Mouse (Mus musculus) liver, postnatal 0 days (tissue): Measurements from ENCODE around the gene Spsb3. TPM values are rescaled to one million over a fixed set of nuclear protein-coding genes. Genes with fewer than 3 reads are reported as not detected.
A peak's percentile ranks its signal among the peaks of the same experiment; 100 is the strongest.

Experiments used
- ATAC-seq: fragments of 200-750 bp; cut with Nextera tagmentation; 2 replicates; pipeline ENCODE4 v1.8.0; 2017; ENCODE audit warnings: mild to moderate bottlenecking, moderate library complexity
- DNase-seq: peaks from one replicate; pipeline ENCODE4 v3.0.0-alpha.2; 2016
- H3K27ac ChIP-seq: fragments of 300-500 bp; sonication (generic); 2 replicates; pipeline ENCODE4 v1.5.1; 2014; ENCODE audit warnings: antibody characterized with exemption, moderate library complexity, mild to moderate bottlenecking, low read depth
- H3K27me3 ChIP-seq: fragments of 300-500 bp; sonication (generic); 2 replicates; pipeline ENCODE4 v1.6.1; 2014; ENCODE audit warnings: low read length, control low read depth, mixed read lengths; ENCODE audit not compliant: insufficient read depth
- H3K36me3 ChIP-seq: fragments of 300-500 bp; sonication (generic); replicated peaks from 2 replicates; pipeline ENCODE4 v1.6.1; 2014; ENCODE audit warnings: mild to moderate bottlenecking, control low read depth, low read length, moderate library complexity, mixed read lengths; ENCODE audit not compliant: insufficient read depth
- H3K4me1 ChIP-seq: fragments of 300-500 bp; sonication (generic); 2 replicates; pipeline ENCODE4 v1.6.1; 2014; ENCODE audit warnings: antibody characterized with exemption, mild to moderate bottlenecking, control low read depth; ENCODE audit not compliant: insufficient read depth
- H3K4me2 ChIP-seq: fragments of 300-500 bp; sonication (generic); 2 replicates; pipeline ENCODE4 v1.6.1; 2014; ENCODE audit warnings: low read depth, mild to moderate bottlenecking, low read length, moderate library complexity, mixed read lengths
- H3K4me3 ChIP-seq: fragments of 300-500 bp; sonication (generic); 2 replicates; pipeline ENCODE4 v1.5.1; 2014; ENCODE audit warnings: low read depth, low read length
- H3K9ac ChIP-seq: fragments of 300-500 bp; sonication (generic); replicated peaks from 2 replicates; pipeline ENCODE4 v1.6.1; 2014; ENCODE audit warnings: mild to moderate bottlenecking, moderate library complexity
- H3K9me3 ChIP-seq: fragments of 300-500 bp; sonication (generic); 2 replicates; pipeline ENCODE4 v1.6.1; 2016; ENCODE audit warnings: mild to moderate bottlenecking, control low read depth, low read length, mixed read lengths
- CTCF ChIP-seq: sonication (generic); IDR thresholded peaks from 2 replicates; pipeline ENCODE4 v1.5.1; 2016; ENCODE audit warnings: antibody characterized with exemption, low read depth
- EP300 ChIP-seq: IDR thresholded peaks from 2 replicates; pipeline ENCODE4 v1.6.1; 2016; ENCODE audit warnings: antibody characterized with exemption, low read depth, mild to moderate bottlenecking
- WGBS: fragments of 180-500 bp; shearing (Covaris S2); extraction: QIAGEN DNeasy Blood & Tissue Kit; methylation state at CpG from one replicate; pipeline ENCODE4 v1.1.7; 2014; ENCODE audit not compliant: insufficient replicate concordance; 5-methylcytosine and 5-hydroxymethylcytosine counted together
- polyA plus RNA-seq: library from polyadenylated mRNA; unstranded; fragments of >200 nt; fragmentation: Nextera tagmentation; extraction: Ambion mirVana; gene quantifications from 2 replicates; pipeline ENCODE4 v1.2.1, GENCODE M21; 2015

Gene Spsb3
- 43.5 and 45.5 TPM in 2 replicates for polyA plus RNA-seq

GRCm38 (mm10) chr17:24886134-24886931 lies at the start of gene Spsb3, which contains the start of gene Nubp2:
Gene Spsb3 (plus strand): TSS chr17:24886643.
Gene Nubp2 (minus strand): TSS chr17:24886349.
- H3K27me3 ChIP-seq = no peaks in the 10 kb centered on the region
- H3K27ac ChIP-seq = peak within 1 kb of the TSS; percentile 97
- TF ChIP-seq EP300 (peak; percentile 85), CTCF (peak; percentile 49)
- peak within 1 kb of the TSS; percentile 95 for H3K4me2 ChIP-seq
- ATAC-seq (peak; percentile 96), DNase-seq (peak; percentile 98)
- under 1% methylated on average over 69 of the region's 69 CpGs for WGBS
- peaks cover 23% of the 10 kb centered on the region for H3K4me1 ChIP-seq
- H3K4me3 ChIP-seq = peak within 1 kb of the TSS; percentile 98
- peak within 1 kb of the TSS; percentile 98 for H3K9ac ChIP-seq
- peaks cover 63% of the 10 kb centered on the region for H3K36me3 ChIP-seq
- H3K9me3 ChIP-seq = no peaks in the 10 kb centered on the region

DNA sequence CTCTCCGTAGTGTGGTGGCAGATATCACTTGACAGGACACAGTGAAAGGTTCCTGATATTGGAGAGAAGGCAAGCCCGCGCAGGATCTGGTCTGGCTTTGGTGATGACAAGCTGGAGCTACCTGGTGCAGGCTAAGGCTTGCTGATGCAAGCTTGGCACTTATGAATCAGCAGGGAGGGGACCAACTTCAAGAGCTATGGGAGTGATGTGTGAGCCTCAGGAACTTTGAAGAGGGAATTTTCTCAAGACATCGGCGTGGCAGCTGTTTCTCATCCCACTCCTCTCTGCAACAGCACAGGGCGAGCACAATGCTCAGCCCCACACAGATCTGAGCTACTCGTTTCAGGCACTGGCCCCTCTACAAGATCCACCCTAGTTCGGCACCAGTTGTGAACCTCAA lies 46.6 kb upstream of the Spsb3 start, which contains the start of gene Hagh:
Hagh (plus strand) TSS at position 302 of the 400 bp plus-strand sequence.
- Histone ChIP-seq H3K27me3 (no peaks in the 10 kb centered on the region), H3K4me2 (no peak within 1 kb of the TSS), H3K36me3 (no peaks in the 10 kb centered on the region), H3K9ac (no peak within 1 kb of the TSS), H3K4me1 (no peaks in the 10 kb centered on the region), H3K9me3 (no peaks in the 10 kb centered on the region), H3K4me3 (no peak within 1 kb of the TSS), H3K27ac (no peak within 1 kb of the TSS)
- WGBS = 73% methylated on average over 8 of the region's 8 CpGs
- TF ChIP-seq EP300 = no peak
- no peak for TF ChIP-seq CTCF
- DNase-seq (no peak), ATAC-seq (no peak)

- H3K9ac ChIP-seq = no peak overlapping the region
- DNase-seq (no peak), ATAC-seq (no peak)
- H3K4me1 ChIP-seq = no peaks in the 10 kb centered on the region
- H3K9me3 ChIP-seq = no peaks in the 10 kb centered on the region
- H3K27me3 ChIP-seq = no peaks in the 10 kb centered on the region
- 40% methylated on average over 5 of the region's 5 CpGs for WGBS
- no peak overlapping the region for H3K27ac ChIP-seq
- TF ChIP-seq CTCF (no peak), EP300 (no peak)
- H3K36me3 ChIP-seq = no peaks in the 10 kb centered on the region
- H3K4me3 ChIP-seq = no peak overlapping the region
- H3K4me2 ChIP-seq = no peak overlapping the region
These were observed 46.1 kb upstream of the Spsb3 start for GRCm38 (mm10) chr17:24840341-24840740.

DNA sequence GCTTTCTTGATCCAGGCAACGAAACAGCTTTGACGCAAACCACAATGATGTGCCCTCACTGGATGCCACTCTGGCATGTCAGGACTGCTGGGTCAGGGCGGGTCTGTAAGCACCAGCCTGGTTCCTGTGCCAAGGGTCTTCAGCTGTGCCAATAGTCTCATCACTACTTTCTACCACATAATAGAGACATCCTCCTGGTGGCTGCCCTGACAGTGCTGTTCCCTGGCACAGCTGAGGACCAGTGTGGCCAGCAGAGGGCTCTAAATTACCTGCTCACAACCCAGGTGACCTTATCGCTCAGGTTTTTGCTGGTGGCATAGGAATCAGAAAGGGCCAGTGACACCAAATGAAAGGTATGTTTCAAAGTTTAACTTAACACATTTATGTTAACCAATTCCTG lies 45.3 kb upstream of the Spsb3 start:
- peak; percentile 64 for DNase-seq

GRCm38 (mm10) chr17:24842631-24843030 lies 43.8 kb upstream of the Spsb3 start:
- Histone ChIP-seq H3K9me3 (no peaks in the 10 kb centered on the region), H3K27me3 (no peaks in the 10 kb centered on the region), H3K4me2 (no peak overlapping the region), H3K4me3 (no peak overlapping the region), H3K36me3 (no peaks in the 10 kb centered on the region), H3K9ac (no peak overlapping the region), H3K4me1 (0 out of 2 replicates have a peak, but pooled peaks cover 5% of the 10 kb centered on the region), H3K27ac (no peak overlapping the region)
- no peak for TF ChIP-seq EP300
- peak; percentile 70 for TF ChIP-seq CTCF
- 59% methylated on average over 2 of the region's 2 CpGs for WGBS
- DNase-seq = no peak
- ATAC-seq = no peak

More for the DNA sequence above, 45.3 kb upstream of the Spsb3 start:
- peak; percentile 80 for ATAC-seq
- H3K4me1 ChIP-seq = 0 out of 2 replicates have a peak, but pooled peaks cover 2% of the 10 kb centered on the region
- TF ChIP-seq EP300 (no peak), CTCF (peak; percentile 83)
- H3K9me3 ChIP-seq = no peaks in the 10 kb centered on the region
- no peak overlapping the region for H3K4me3 ChIP-seq
- WGBS = 58% methylated on average over 4 of the region's 4 CpGs
- no peaks in the 10 kb centered on the region for H3K27me3 ChIP-seq
- no peak overlapping the region for H3K4me2 ChIP-seq
- H3K27ac ChIP-seq = no peak overlapping the region
- no peak overlapping the region for H3K9ac ChIP-seq
- H3K36me3 ChIP-seq = no peaks in the 10 kb centered on the region

GRCm38 (mm10) chr17:24844525-24844924 lies 41.9 kb upstream of the Spsb3 start:
- WGBS = 61% methylated on average over 9 of the region's 9 CpGs
- no peak overlapping the region for H3K9ac ChIP-seq

More at GRCm38 (mm10) chr17:24844525-24844924, 41.9 kb upstream of the Spsb3 start:
- ATAC-seq (no peak), DNase-seq (no peak)
- TF ChIP-seq EP300 (no peak), CTCF (no peak)
- H3K4me3 ChIP-seq = no peak overlapping the region
- no peak overlapping the region for H3K4me2 ChIP-seq
- H3K36me3 ChIP-seq = no peaks in the 10 kb centered on the region
- H3K9me3 ChIP-seq = no peaks in the 10 kb centered on the region
- no peaks in the 10 kb centered on the region for H3K27me3 ChIP-seq
- H3K4me1 ChIP-seq = peaks cover 9% of the 10 kb centered on the region; the same call in 1 of the 2 replicates
- no peak overlapping the region for H3K27ac ChIP-seq
